ENCODE assay signal across 8 mouse cellular contexts in the genomic region with DNA sequence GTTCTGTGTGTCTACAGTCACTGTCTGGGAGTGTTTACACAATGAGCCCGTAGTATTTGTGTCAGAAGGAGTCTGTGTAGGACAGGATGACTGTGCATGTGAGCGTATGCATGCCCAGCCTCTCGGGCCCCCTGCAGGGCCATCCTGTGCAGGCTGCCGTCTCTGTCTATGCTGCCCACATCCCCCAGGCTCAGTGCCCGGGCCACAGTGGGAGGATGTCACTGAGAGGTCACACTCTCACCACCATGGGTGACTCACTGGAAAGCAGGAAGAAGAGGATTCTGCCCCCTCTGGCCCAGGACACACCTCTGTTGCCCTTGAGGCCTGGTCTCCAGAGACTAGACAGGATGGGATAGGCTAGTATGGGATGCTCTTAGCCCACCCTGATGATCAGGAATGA. TPM values are rescaled to one million over a fixed set of nuclear protein-coding genes. Genes with fewer than 3 reads are reported as not detected.
DNase-seq lines count a peak whose midpoint lies in the region; ATAC-seq and TF ChIP-seq lines count a peak whose summit lies in the region.
"Had no signal": no experiment of that assay in that cellular context is flagged by ENCODE, and none has a peak within 500 bp of the region (broad histone marks: within the 10 kb centered on the region; RNA-seq: fewer than 3 reads in every experiment).

No protein-coding gene starts in this region.

- 18% methylated on average over 5 of the region's 5 CpGs for WGBS in lung, postnatal 0 days
- 46% methylated on average over 5 of the region's 5 CpGs for WGBS in intestine, embryonic 16.5 days
- WGBS in stomach, embryonic 15.5 days, result 47% methylated on average over 5 of the region's 5 CpGs
- 51% methylated on average over 5 of the region's 5 CpGs for WGBS in liver, embryonic 12.5 days (ENCODE audit: insufficient replicate concordance)

- no peak overlapping the region for H3K9ac ChIP-seq in lung, postnatal 0 days (replicated peaks; ENCODE audit: low read depth)
- H3K9ac ChIP-seq in intestine, embryonic 16.5 days (ENCODE audit: low read depth, low read length), result no peak overlapping the region
- no peak overlapping the region for H3K9ac ChIP-seq in stomach, embryonic 15.5 days
- H3K9ac ChIP-seq in liver, embryonic 12.5 days, result no peak overlapping the region

- DNase-seq in lung, postnatal 0 days (ENCODE audit: low spot score), result peak; percentile 66
- DNase-seq in lung, postnatal 36 days, result no peak
- DNase-seq in cerebellum, adult 9-11 months, result peak; percentile 75
- no peak for DNase-seq in testis, postnatal 14 days (ENCODE audit: low spot score)

- H3K9me3 ChIP-seq in lung, postnatal 0 days (ENCODE audit: low read length), result no peaks in the 10 kb centered on the region
- H3K9me3 ChIP-seq in intestine, embryonic 16.5 days (ENCODE audit: control insufficient read depth, low read length), result no peaks in the 10 kb centered on the region
- H3K9me3 ChIP-seq in stomach, embryonic 15.5 days, result no peaks in the 10 kb centered on the region
- H3K9me3 ChIP-seq in liver, embryonic 12.5 days (replicated peaks), result no peaks in the 10 kb centered on the region

- peak overlapping the region; percentile 96 for H3K4me2 ChIP-seq in lung, postnatal 0 days (replicated peaks; ENCODE audit: low read depth, low read length)
- H3K4me2 ChIP-seq in intestine, embryonic 16.5 days (ENCODE audit: low read depth, low read length), result peak overlapping the region; percentile 97
- H3K4me2 ChIP-seq in stomach, embryonic 15.5 days, result peak overlapping the region; percentile 97
- H3K4me2 ChIP-seq in liver, embryonic 12.5 days, result no peak overlapping the region

- no peaks in the 10 kb centered on the region for H3K36me3 ChIP-seq in lung, postnatal 0 days (ENCODE audit: insufficient read depth, low read length)
- no peaks in the 10 kb centered on the region for H3K36me3 ChIP-seq in intestine, embryonic 16.5 days (ENCODE audit: control insufficient read depth, insufficient read depth, low read length)
- H3K36me3 ChIP-seq in stomach, embryonic 15.5 days, result no peaks in the 10 kb centered on the region
- H3K36me3 ChIP-seq in liver, embryonic 12.5 days, result no peaks in the 10 kb centered on the region

- peak; percentile 44 for ATAC-seq in lung, postnatal 0 days
- ATAC-seq in intestine, embryonic 16.5 days, result no peak
- no peak for ATAC-seq in stomach, embryonic 15.5 days (ENCODE audit: insufficient read depth, low FRiP score, low read depth)
- ATAC-seq in liver, embryonic 12.5 days, result no peak

- no peak for TF ChIP-seq EP300 in lung, postnatal 0 days (IDR thresholded peaks at IDR 0.05)

- H3K27me3 ChIP-seq in lung, postnatal 0 days (replicated peaks; ENCODE audit: insufficient read depth, low read length), result no peaks in the 10 kb centered on the region
- H3K27me3 ChIP-seq in intestine, embryonic 16.5 days (replicated peaks; ENCODE audit: control insufficient read depth, insufficient read depth, low read length), result peaks cover 5% of the 10 kb centered on the region; the same call in 1 of the 2 replicates
- H3K27me3 ChIP-seq in stomach, embryonic 15.5 days (replicated peaks), result peaks cover 15% of the 10 kb centered on the region
- H3K27me3 ChIP-seq in liver, embryonic 12.5 days (replicated peaks), result peaks cover 100% of the 10 kb centered on the region

- H3K4me1 ChIP-seq in lung, postnatal 0 days (ENCODE audit: insufficient read depth, low read depth, low read length), result peaks cover 33% of the 10 kb centered on the region
- peaks cover 38% of the 10 kb centered on the region for H3K4me1 ChIP-seq in intestine, embryonic 16.5 days (ENCODE audit: control insufficient read depth, insufficient read depth, low read length)
- H3K4me1 ChIP-seq in stomach, embryonic 15.5 days, result peaks cover 45% of the 10 kb centered on the region
- H3K4me1 ChIP-seq in liver, embryonic 12.5 days, result peaks cover 47% of the 10 kb centered on the region

- H3K27ac ChIP-seq in lung, postnatal 0 days (ENCODE audit: low read length), result no peak overlapping the region
- no peak overlapping the region for H3K27ac ChIP-seq in intestine, embryonic 16.5 days (ENCODE audit: low read length)
- H3K27ac ChIP-seq in stomach, embryonic 15.5 days, result no peak overlapping the region
- no peak overlapping the region for H3K27ac ChIP-seq in liver, embryonic 12.5 days

- peak; percentile 49 for TF ChIP-seq CTCF in lung, postnatal 0 days (IDR thresholded peaks at IDR 0.05)

- H3K4me3 ChIP-seq in lung, postnatal 0 days (ENCODE audit: low read depth, low read length), result no peak overlapping the region
- no peak overlapping the region for H3K4me3 ChIP-seq in intestine, embryonic 16.5 days (ENCODE audit: low read length)
- 0 out of 2 replicates have a peak overlapping the region, but pooled peaks have one; percentile 68 for H3K4me3 ChIP-seq in stomach, embryonic 15.5 days (replicated peaks)
- H3K4me3 ChIP-seq in liver, embryonic 12.5 days, result no peak overlapping the region

RNA-seq across cellular contexts. Expression of a gene that starts 2.9 kb away (rescaled TPM):
- polyA plus RNA-seq in lung, postnatal 0 days (2015; fragmentation: Nextera tagmentation; extraction: Ambion mirVana), result 51.9 and 59.6 TPM in 2 replicates
- polyA plus RNA-seq in intestine, embryonic 16.5 days (2015; fragmentation: Nextera tagmentation; extraction: Ambion mirVana), result 14.0 and 20.8 TPM in 2 replicates
- polyA plus RNA-seq in stomach, embryonic 15.5 days (2015; fragmentation: Nextera tagmentation; extraction: Ambion mirVana), result 27.1 and 30.6 TPM in 2 replicates
- 3.7 and 3.8 TPM in 2 replicates for polyA plus RNA-seq in liver, embryonic 12.5 days (2016; fragmentation: Nextera tagmentation; extraction: Ambion mirVana)

RNA-seq across cellular contexts. Expression of a gene that starts 14.1 kb away (rescaled TPM):
- polyA plus RNA-seq in lung, postnatal 0 days (2015; fragmentation: Nextera tagmentation; extraction: Ambion mirVana), result 120 and 126 TPM in 2 replicates
- polyA plus RNA-seq in intestine, embryonic 16.5 days (2015; fragmentation: Nextera tagmentation; extraction: Ambion mirVana), result 56.6 and 57.8 TPM in 2 replicates
- polyA plus RNA-seq in stomach, embryonic 15.5 days (2015; fragmentation: Nextera tagmentation; extraction: Ambion mirVana), result 76.4 and 81.5 TPM in 2 replicates
- 45.1 and 45.3 TPM in 2 replicates for polyA plus RNA-seq in liver, embryonic 12.5 days (2016; fragmentation: Nextera tagmentation; extraction: Ambion mirVana)

RNA-seq across cellular contexts. Expression of a gene that starts 17.5 kb away (rescaled TPM):
- 19.3 and 21.6 TPM in 2 replicates for polyA plus RNA-seq in lung, postnatal 0 days (2015; fragmentation: Nextera tagmentation; extraction: Ambion mirVana)
- 48.6 and 49.7 TPM in 2 replicates for polyA plus RNA-seq in intestine, embryonic 16.5 days (2015; fragmentation: Nextera tagmentation; extraction: Ambion mirVana)
- 45.0 and 50.0 TPM in 2 replicates for polyA plus RNA-seq in stomach, embryonic 15.5 days (2015; fragmentation: Nextera tagmentation; extraction: Ambion mirVana)
- 122 and 124 TPM in 2 replicates for polyA plus RNA-seq in liver, embryonic 12.5 days (2016; fragmentation: Nextera tagmentation; extraction: Ambion mirVana)

RNA-seq across cellular contexts. Expression of a gene that starts 27.6 kb away (rescaled TPM):
- 64.6 TPM in 2 replicates for polyA plus RNA-seq in lung, postnatal 0 days (2015; fragmentation: Nextera tagmentation; extraction: Ambion mirVana)
- polyA plus RNA-seq in intestine, embryonic 16.5 days (2015; fragmentation: Nextera tagmentation; extraction: Ambion mirVana), result 58.9 and 64.3 TPM in 2 replicates
- polyA plus RNA-seq in stomach, embryonic 15.5 days (2015; fragmentation: Nextera tagmentation; extraction: Ambion mirVana), result 63.6 and 68.9 TPM in 2 replicates
- polyA plus RNA-seq in liver, embryonic 12.5 days (2016; fragmentation: Nextera tagmentation; extraction: Ambion mirVana), result 38.3 and 39.7 TPM in 2 replicates

RNA-seq across cellular contexts. Expression of a gene that starts 39.4 kb away (rescaled TPM):
- 0.87 and 1.3 TPM in 2 replicates for polyA plus RNA-seq in lung, postnatal 0 days (2015; fragmentation: Nextera tagmentation; extraction: Ambion mirVana)
- polyA plus RNA-seq in intestine, embryonic 16.5 days (2015; fragmentation: Nextera tagmentation; extraction: Ambion mirVana), result 0.13 and 0.34 TPM in 2 replicates
- 0.52 and 1.3 TPM in 2 replicates for polyA plus RNA-seq in stomach, embryonic 15.5 days (2015; fragmentation: Nextera tagmentation; extraction: Ambion mirVana)
- 0.18 and 0.19 TPM in 2 replicates for polyA plus RNA-seq in liver, embryonic 12.5 days (2016; fragmentation: Nextera tagmentation; extraction: Ambion mirVana)
- polyA plus RNA-seq: small intestine, adult 2 months had no signal

Comparison
In these comparisons a context has a peak if more than half of its experiments do, and no peak if none do; other contexts are left out.
1. DNase-seq: peak in lung, postnatal 0 days (single experiment) and cerebellum, adult 9-11 months (single experiment); none in lung, postnatal 36 days (single experiment) and testis, postnatal 14 days (single experiment).